In genomic region chr1:134698486-134698885, GRCm38 (mm10) we compare ENCODE assay signal across 28 mouse cellular contexts. TPM values are rescaled to one million over a fixed set of nuclear protein-coding genes. Genes with fewer than 3 reads are reported as not detected.
DNase-seq lines count a peak whose midpoint lies in the region; ATAC-seq and TF ChIP-seq lines count a peak whose summit lies in the region.
"Had no signal": no experiment of that assay in that cellular context is flagged by ENCODE, and none has a peak within 500 bp of the region (broad histone marks: within the 10 kb centered on the region; RNA-seq: fewer than 3 reads in every experiment).

No protein-coding gene starts in this region.

- peaks cover 13% of the 10 kb centered on the region for H3K4me1 ChIP-seq in forebrain, embryonic 16.5 days (replicated peaks; ENCODE audit: control insufficient read depth, insufficient read depth, low read length)
- no peaks in the 10 kb centered on the region; the same call in 1 of the 2 replicates for H3K4me1 ChIP-seq in forebrain, embryonic 11.5 days (replicated peaks; ENCODE audit: control insufficient read depth, insufficient read depth, low read length)
- peaks cover 4 to 5% of the 10 kb centered on the region in 2 experiments; a peak in 3 of 4 replicates for H3K4me1 ChIP-seq in CH12.LX (ENCODE audit: control insufficient read depth in 1 of 2, insufficient read depth in 2 of 2)
- no peaks in the 10 kb centered on the region for H3K4me1 ChIP-seq in midbrain, postnatal 0 days (ENCODE audit: insufficient read depth, low read length)
- H3K4me1 ChIP-seq: stomach, embryonic 15.5 days had no signal

- peak; percentile 45; the same call in 1 of the 2 replicates for ATAC-seq in forebrain, embryonic 16.5 days
- ATAC-seq in forebrain, embryonic 11.5 days (replicated peaks; ENCODE audit: low FRiP score) = no peak
- ATAC-seq in midbrain, postnatal 0 days (ENCODE audit: low FRiP score) = no peak
- ATAC-seq: forebrain, postnatal 0 days; intestine, embryonic 16.5 days; liver, embryonic 12.5 days; liver, postnatal 0 days; Patski had no signal

- no peaks in the 10 kb centered on the region for H3K9me3 ChIP-seq in forebrain, embryonic 16.5 days (ENCODE audit: control insufficient read depth, low read length)
- H3K9me3 ChIP-seq in forebrain, embryonic 11.5 days (ENCODE audit: control insufficient read depth, low read length) = no peaks in the 10 kb centered on the region
- no peaks in the 10 kb centered on the region for H3K9me3 ChIP-seq in CH12.LX (replicated peaks; ENCODE audit: low read length)
- H3K9me3 ChIP-seq in midbrain, postnatal 0 days (ENCODE audit: low read length) = no peaks in the 10 kb centered on the region
- H3K9me3 ChIP-seq: G1E; heart, embryonic 13.5 days; liver, embryonic 12.5 days; midbrain, embryonic 12.5 days; neural tube, embryonic 13.5 days; stomach, embryonic 15.5 days had no signal

- no peaks in the 10 kb centered on the region for H3K79me2 ChIP-seq in CH12.LX (replicated peaks; ENCODE audit: control insufficient read depth, extremely low read depth, insufficient read depth, poor library complexity, severe bottlenecking)

- 41% methylated on average over 5 of the region's 5 CpGs for WGBS in forebrain, embryonic 16.5 days
- 66% methylated on average over 5 of the region's 5 CpGs for WGBS in forebrain, embryonic 11.5 days
- 79% methylated on average over 5 of the region's 5 CpGs for WGBS in midbrain, postnatal 0 days

- dilution Hi-C loops in CH12.LX (cut with MboI; ENCODE audit: extremely low pct_ligation_motif_present, extremely low pct_unique_long_range_greater_than_20kb, low sequenced_read_pairs) = no loop called here

- TF ChIP-seq RAD21 in CH12.LX (IDR thresholded peaks at IDR 0.05; ENCODE audit: low read depth, low read length) = no peak

- no peak overlapping the region for H3K9ac ChIP-seq in forebrain, embryonic 16.5 days (replicated peaks; ENCODE audit: low read depth, low read length)
- H3K9ac ChIP-seq in forebrain, embryonic 11.5 days (ENCODE audit: low read length) = no peak overlapping the region
- no peak overlapping the region for H3K9ac ChIP-seq in CH12.LX (ENCODE audit: insufficient read depth, low read depth)
- H3K9ac ChIP-seq in midbrain, postnatal 0 days (replicated peaks; ENCODE audit: low read length, poor library complexity, severe bottlenecking) = no peak overlapping the region
- H3K9ac ChIP-seq: forebrain, postnatal 0 days; heart, embryonic 13.5 days; liver, embryonic 12.5 days; liver, postnatal 0 days; midbrain, embryonic 12.5 days; neural tube, embryonic 13.5 days; stomach, embryonic 15.5 days had no signal

- TF ChIP-seq POLR2A in CH12.LX (IDR thresholded peaks at IDR 0.05; ENCODE audit: low read depth, low read length) = no peak

- DNase-seq in forebrain, embryonic 11.5 days (ENCODE audit: low spot score) = no peak
- DNase-seq in CH12.LX (ENCODE audit: extremely low read depth) = no peak
- peak; percentile 56 for DNase-seq in brain, adult 2 months (ENCODE audit: low read depth, low spot score)
- peak; percentile 91 for DNase-seq in cerebellum, postnatal 14 days
- no peak for DNase-seq in layer of hippocampus, postnatal 14 days (ENCODE audit: low spot score in 2 of 2)
- DNase-seq in midbrain, postnatal 0 days (ENCODE audit: low spot score) = no peak
- DNase-seq in thymus, postnatal 10 days (ENCODE audit: low spot score in 2 of 2) = no peak
- DNase-seq: adrenal gland, postnatal 14 days; forebrain, postnatal 0 days; heart, postnatal 10 days; kidney, adult 9 months; kidney, postnatal 10 days; layer of hippocampus, adult 9-11 months; liver, postnatal 0 days; lung, postnatal 36 days; right cerebral cortex, postnatal 25 days; thymus, postnatal 14 days had no signal

- no peak for TF ChIP-seq EP300 in CH12.LX (IDR thresholded peaks at IDR 0.05; ENCODE audit: low read length)

- no peak for TF ChIP-seq CTCF in CH12.LX (conservative IDR thresholded peaks at IDR 0.05 in 1 of 2, IDR thresholded peaks at IDR 0.05 in 1 of 2; ENCODE audit: low read depth in 2 of 2, low read length in 2 of 2)
- TF ChIP-seq CTCF in midbrain, postnatal 0 days (IDR thresholded peaks at IDR 0.05) = no peak

- H3K27ac ChIP-seq in forebrain, embryonic 16.5 days (ENCODE audit: low read length) = no peak overlapping the region
- no peak overlapping the region for H3K27ac ChIP-seq in forebrain, embryonic 11.5 days (ENCODE audit: low read depth, low read length)
- H3K27ac ChIP-seq in CH12.LX (ENCODE audit: insufficient read depth, low read depth) = no peak overlapping the region
- H3K27ac ChIP-seq in midbrain, postnatal 0 days (ENCODE audit: low read depth, low read length) = no peak overlapping the region
- H3K27ac ChIP-seq: heart, embryonic 13.5 days; left cerebral cortex, adult 2 months; liver, embryonic 12.5 days; midbrain, embryonic 12.5 days; neural tube, embryonic 13.5 days; stomach, embryonic 15.5 days had no signal

- no peaks in the 10 kb centered on the region for H3K36me3 ChIP-seq in forebrain, embryonic 16.5 days (ENCODE audit: control insufficient read depth, insufficient read depth)
- no peaks in the 10 kb centered on the region for H3K36me3 ChIP-seq in forebrain, embryonic 11.5 days (ENCODE audit: control insufficient read depth, insufficient read depth, low read length)
- no peaks in the 10 kb centered on the region for H3K36me3 ChIP-seq in CH12.LX (replicated peaks in 1 of 2; ENCODE audit: control insufficient read depth in 1 of 2, insufficient read depth in 1 of 2, low read length in 1 of 2)
- H3K36me3 ChIP-seq in midbrain, postnatal 0 days (ENCODE audit: insufficient read depth, low read length) = no peaks in the 10 kb centered on the region
- H3K36me3 ChIP-seq: G1E; heart, embryonic 13.5 days; liver, embryonic 12.5 days; midbrain, embryonic 12.5 days; neural tube, embryonic 13.5 days; stomach, embryonic 15.5 days had no signal

- H3K4me2 ChIP-seq in forebrain, embryonic 16.5 days (ENCODE audit: low read length) = no peak overlapping the region
- H3K4me2 ChIP-seq in forebrain, embryonic 11.5 days (ENCODE audit: low read depth, low read length, severe bottlenecking) = no peak overlapping the region
- no peak overlapping the region for H3K4me2 ChIP-seq in CH12.LX (ENCODE audit: insufficient read depth, low read depth, poor library complexity, severe bottlenecking)
- H3K4me2 ChIP-seq in midbrain, postnatal 0 days (ENCODE audit: low read depth, low read length, poor library complexity, severe bottlenecking) = no peak overlapping the region
- H3K4me2 ChIP-seq: heart, embryonic 13.5 days; liver, embryonic 12.5 days; midbrain, embryonic 12.5 days; neural tube, embryonic 13.5 days; stomach, embryonic 15.5 days had no signal

- no peaks in the 10 kb centered on the region for H3K27me3 ChIP-seq in forebrain, embryonic 16.5 days (replicated peaks; ENCODE audit: control insufficient read depth, insufficient read depth, low read length)
- H3K27me3 ChIP-seq in forebrain, embryonic 11.5 days (ENCODE audit: control insufficient read depth, insufficient read depth, low read length) = no peaks in the 10 kb centered on the region
- H3K27me3 ChIP-seq in CH12.LX (replicated peaks) = peaks cover 94% of the 10 kb centered on the region
- no peaks in the 10 kb centered on the region for H3K27me3 ChIP-seq in midbrain, postnatal 0 days (ENCODE audit: insufficient read depth, low read length)
- H3K27me3 ChIP-seq: neural tube, embryonic 13.5 days; Patski; stomach, embryonic 15.5 days had no signal

- in situ Hi-C loops in CH12.LX (cut with MboI; ENCODE audit: low pct_ligation_motif_present, low pct_unique_long_range_greater_than_20kb, low sequenced_read_pairs) = no loop called here

- no peak overlapping the region for H3K4me3 ChIP-seq in forebrain, embryonic 16.5 days (replicated peaks; ENCODE audit: low read length)
- H3K4me3 ChIP-seq in forebrain, embryonic 11.5 days (ENCODE audit: low read depth, low read length) = no peak overlapping the region
- no peak overlapping the region for H3K4me3 ChIP-seq in CH12.LX (replicated peaks in 1 of 3; ENCODE audit: low read depth in 2 of 3, low read length in 2 of 3, poor library complexity in 1 of 3)
- no peak overlapping the region for H3K4me3 ChIP-seq in midbrain, postnatal 0 days (ENCODE audit: low read depth, low read length)
- H3K4me3 ChIP-seq: heart, embryonic 13.5 days; left cerebral cortex, adult 2 months; liver, embryonic 12.5 days; midbrain, embryonic 12.5 days; neural tube, embryonic 13.5 days; stomach, embryonic 15.5 days had no signal

TF ChIP-seq in CH12.LX, 34 proteins besides CTCF, POLR2A, EP300 and RAD21:
- TF ChIP-seq ELF1 (IDR thresholded peaks at IDR 0.05; ENCODE audit: low read depth, low read length) (peak; percentile 84), SMC3 (IDR thresholded peaks at IDR 0.05; ENCODE audit: low read depth, low read length) (no peak), CHD2 (IDR thresholded peaks at IDR 0.05; ENCODE audit: low read length) (peak; percentile 44; the same call in 1 of the 2 replicates)
TF ChIP-seq in CH12.LX: peak in this region for 2.

RNA-seq across cellular contexts. Expression of gene Syt2, which starts 52.0 kb away (rescaled TPM):
- 1.1 and 2.2 TPM in 2 replicates for polyA plus RNA-seq in forebrain, embryonic 16.5 days (2015; fragmentation: Nextera tagmentation; extraction: Ambion mirVana)
- polyA plus RNA-seq in forebrain, embryonic 11.5 days (2014; fragmentation: Nextera tagmentation; extraction: Ambion mirVana) = 0.84 and 0.95 TPM in 2 replicates
- total RNA-seq in CH12.LX (2012; rRNA removed) (not detected in 2 replicates), CH12.LX (2014; rRNA removed) (not detected in 2 replicates)
- polyA plus RNA-seq in CH12.LX (2012; ENCODE audit: insufficient read length, low read depth) = not detected in 2 replicates
- 10 to 100 TPM; 21.2 to 21.9 TPM for total RNA-seq in layer of hippocampus, postnatal 14 days (2021)
- total RNA-seq in midbrain, postnatal 0 days (2014; rRNA removed) = 18.9 and 19.0 TPM in 2 replicates
- polyA plus RNA-seq in midbrain, postnatal 0 days (2015; fragmentation: Nextera tagmentation; extraction: Ambion mirVana) = 6.2 and 6.8 TPM in 2 replicates
- total RNA-seq: megakaryocyte, adult 5-6 weeks had no signal
- polyA plus RNA-seq: G1E; liver, postnatal 0 days had no signal

Comparison
In these comparisons a context has a peak if more than half of its experiments do, and no peak if none do; other contexts are left out.
1. DNase-seq: peak in brain, adult 2 months (single experiment) and cerebellum, postnatal 14 days (2 of 2); none in forebrain, embryonic 11.5 days (single experiment), CH12.LX (single experiment), layer of hippocampus, postnatal 14 days (0 of 2), midbrain, postnatal 0 days (single experiment) and thymus, postnatal 10 days (0 of 2).